Mouse (Mus musculus): ENCODE measurements around the gene Nxph2. TPM values are rescaled to one million over a fixed set of nuclear protein-coding genes. Genes with fewer than 3 reads are reported as not detected.
"Not testable (repeated sequence)": the region's sequence is repeated elsewhere in the genome, so short reads cannot be mapped to it uniquely, and the experiment has no call there.

Nxph2 gene
- polyA plus RNA-seq (2015; fragmentation: Nextera tagmentation; extraction: Ambion mirVana) = 5.1 and 5.8 TPM in 2 replicates

DNA sequence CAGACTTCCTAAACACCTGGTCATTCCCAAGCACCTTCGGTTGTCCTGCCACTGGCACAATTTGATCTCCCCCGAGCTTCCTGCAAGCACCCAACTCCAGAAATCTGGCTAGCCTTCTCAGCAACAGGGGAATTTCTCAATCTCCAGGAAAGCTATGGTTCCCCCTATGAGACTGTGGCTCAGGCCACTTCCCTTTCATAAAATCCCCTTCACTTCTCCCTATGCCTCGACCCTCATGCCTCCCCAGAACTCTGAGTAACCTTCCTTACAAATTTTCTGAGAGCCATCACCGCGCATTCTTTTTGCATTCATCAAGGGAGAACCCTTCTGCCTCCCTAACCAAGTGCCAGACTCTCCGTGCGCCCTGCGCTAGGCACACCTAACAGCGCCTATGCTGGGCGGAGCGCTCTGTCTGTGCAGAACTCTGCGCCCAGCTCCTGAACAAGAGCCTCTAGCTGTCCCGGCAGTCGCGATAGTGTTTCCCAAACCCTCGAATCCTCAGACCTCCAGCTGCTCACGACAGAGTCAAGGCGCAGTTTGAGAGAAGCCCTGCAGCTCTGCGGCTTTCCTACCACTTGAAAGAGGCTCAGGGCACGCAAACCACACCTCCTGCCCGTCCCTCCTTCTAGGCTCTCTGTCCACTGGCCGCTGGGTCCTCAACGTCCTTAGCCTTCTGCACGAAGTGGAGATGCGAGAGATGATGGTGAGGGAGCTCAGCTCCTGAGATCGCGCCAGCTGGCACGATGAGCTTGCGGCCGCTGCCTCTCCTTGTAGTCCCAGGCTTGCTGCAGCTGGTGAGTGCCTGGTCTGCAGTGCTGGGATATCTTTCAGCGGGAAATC lies at the start of gene Nxph2:
TSS of gene Nxph2 (plus strand) at position 501 of the 840 bp plus-strand sequence.
- Histone ChIP-seq H3K4me3 (replicated peaks) (peak within 1 kb of the TSS; percentile 48), H3K27ac (replicated peaks) (no peak within 1 kb of the TSS), H3K27me3 (replicated peaks) (0 out of 2 replicates have a peak, but pooled peaks cover 3% of the 10 kb centered on the region), H3K9ac (replicated peaks) (peak within 1 kb of the TSS; percentile 52), H3K4me1 (peaks cover 12% of the 10 kb centered on the region), H3K4me2 (peak within 1 kb of the TSS; percentile 87), H3K36me3 (no peaks in the 10 kb centered on the region), H3K9me3 (replicated peaks) (no peaks in the 10 kb centered on the region)
- WGBS = 4% methylated on average over 31 of the region's 31 CpGs
- peak; percentile 88 for ATAC-seq (ENCODE audit: low FRiP score)

DNA sequence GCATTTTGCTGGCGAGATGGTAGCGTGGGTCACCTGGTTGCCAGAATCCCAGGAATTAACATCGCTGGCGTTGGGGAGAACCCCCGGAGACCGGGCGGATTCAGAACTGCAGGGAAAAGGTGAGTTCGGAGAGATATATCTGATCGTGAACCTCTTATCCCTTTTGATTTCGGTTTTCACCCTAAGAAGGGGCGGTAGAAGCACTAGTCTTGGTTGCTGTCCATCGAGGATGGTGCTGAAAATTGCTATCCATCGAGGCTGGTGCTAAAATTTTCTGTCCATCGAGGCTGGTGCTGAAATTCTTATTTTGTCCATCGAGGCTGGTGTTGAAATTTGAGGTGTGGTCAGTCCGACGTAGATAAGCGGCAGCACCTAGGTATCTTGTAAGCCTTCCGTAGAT lies 30.1 kb upstream of the Nxph2 start:
- not testable (repeated sequence) for H3K27me3 ChIP-seq (replicated peaks); H3K36me3 ChIP-seq; H3K4me1 ChIP-seq; H3K9ac ChIP-seq (replicated peaks); H3K9me3 ChIP-seq (replicated peaks); H3K4me2 ChIP-seq; H3K27ac ChIP-seq (replicated peaks); H3K4me3 ChIP-seq (replicated peaks); ATAC-seq (ENCODE audit: low FRiP score)
- WGBS = 59% methylated on average over 19 of the region's 19 CpGs

DNA sequence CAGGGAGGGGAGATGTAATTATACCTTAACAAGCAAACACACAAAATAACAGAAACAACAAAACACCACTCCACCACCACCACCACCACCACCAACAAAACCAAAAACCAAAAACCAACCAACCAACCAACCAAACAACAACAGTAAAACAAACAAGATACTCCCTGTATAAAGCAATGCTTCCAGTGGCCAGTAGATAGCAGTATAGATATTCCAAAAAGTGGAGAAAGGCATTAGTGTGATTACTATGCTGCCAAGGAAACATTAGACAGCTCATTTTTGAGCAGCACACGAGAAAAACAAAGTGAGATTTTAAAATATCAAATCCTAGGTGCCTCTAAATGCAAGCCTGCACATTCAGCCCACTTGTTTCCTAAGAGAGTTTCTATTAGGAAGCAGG lies 6.2 kb upstream of the Nxph2 start:
- Histone ChIP-seq H3K4me2 (no peak overlapping the region), H3K9ac (replicated peaks) (no peak overlapping the region), H3K27me3 (replicated peaks) (no peaks in the 10 kb centered on the region), H3K27ac (replicated peaks) (no peak overlapping the region), H3K9me3 (replicated peaks) (no peaks in the 10 kb centered on the region), H3K36me3 (no peaks in the 10 kb centered on the region), H3K4me3 (replicated peaks) (no peak overlapping the region), H3K4me1 (no peaks in the 10 kb centered on the region)
- peak; percentile 75; the same call in 1 of the 2 replicates for ATAC-seq (ENCODE audit: low FRiP score)
- 5% methylated on average over 1 of the region's 1 CpGs for WGBS

Other genes with a start within 250 kb of the Nxph2 start
- gene Mastl, start 165.2 kb upstream of the Nxph2 start, polyA plus RNA-seq (2015; fragmentation: Nextera tagmentation; extraction: Ambion mirVana) = 1.8 and 3.2 TPM in 2 replicates
- 55.7 and 60.8 TPM in 2 replicates for gene Yme1l1, start 164.9 kb upstream of the Nxph2 start, polyA plus RNA-seq (2015; fragmentation: Nextera tagmentation; extraction: Ambion mirVana)
- 0.10 TPM in 1 of 2 replicates, not detected in the other for gene 4931423N10Rik, start 113.8 kb upstream of the Nxph2 start, polyA plus RNA-seq (2015; fragmentation: Nextera tagmentation; extraction: Ambion mirVana)

Data from neural tube, embryonic 15.5 days (tissue).